ENCODE assay signal across 8 mouse cellular contexts in genomic region chr4:129641756-129642155, GRCm38 (mm10). TPM values are rescaled to one million over a fixed set of nuclear protein-coding genes. Genes with fewer than 3 reads are reported as not detected.
A peak's percentile ranks its signal among the peaks of the same experiment; 100 is the strongest.
DNase-seq lines count a peak whose midpoint lies in the region; ATAC-seq lines count a peak whose summit lies in the region.

No protein-coding gene starts in this region.

- WGBS in midbrain, embryonic 10.5 days = 64% methylated on average over 5 of the region's 5 CpGs
- 58% methylated on average over 5 of the region's 5 CpGs for whole genome bisulfite sequencing in midbrain, embryonic 15.5 days
- WGBS in intestine, embryonic 16.5 days = 46% methylated on average over 5 of the region's 5 CpGs
- 46% methylated on average over 5 of the region's 5 CpGs for WGBS in neural tube, embryonic 14.5 days

- ATAC-seq in midbrain, embryonic 15.5 days (replicated peaks) = no peak
- ATAC-seq in intestine, embryonic 16.5 days = no peak
- ATAC-seq in neural tube, embryonic 14.5 days (ENCODE audit: low read depth) = no peak

- H3K27me3 ChIP-seq in midbrain, embryonic 10.5 days (ENCODE audit: low read depth, poor library complexity, severe bottlenecking) = no peaks in the 10 kb centered on the region
- H3K27me3 ChIP-seq in midbrain, embryonic 15.5 days (replicated peaks) = no peaks in the 10 kb centered on the region
- H3K27me3 ChIP-seq in intestine, embryonic 16.5 days (replicated peaks; ENCODE audit: control insufficient read depth, insufficient read depth, low read length) = no peaks in the 10 kb centered on the region
- H3K27me3 ChIP-seq in neural tube, embryonic 14.5 days (ENCODE audit: control insufficient read depth, insufficient read depth, low read length) = no peaks in the 10 kb centered on the region

- peak; percentile 66 for DNase-seq in cerebellum, adult 9-10 months
- no peak for DNase-seq in cerebellum, adult 11 months
- DNase-seq in midbrain, embryonic 10.5 days (ENCODE audit: low spot score) = no peak
- DNase-seq in left cerebral cortex, adult 8-10 months (ENCODE audit: low spot score in 2 of 2) = no peak
- DNase-seq in layer of hippocampus, adult 9-10 months (ENCODE audit: low spot score) = no peak

- no peaks in the 10 kb centered on the region for H3K9me3 ChIP-seq in midbrain, embryonic 10.5 days (replicated peaks)
- no peaks in the 10 kb centered on the region for H3K9me3 ChIP-seq in midbrain, embryonic 15.5 days
- no peaks in the 10 kb centered on the region for H3K9me3 ChIP-seq in intestine, embryonic 16.5 days (ENCODE audit: control insufficient read depth, low read length)
- H3K9me3 ChIP-seq in neural tube, embryonic 14.5 days (ENCODE audit: control insufficient read depth, low read length) = no peaks in the 10 kb centered on the region

- H3K27ac ChIP-seq in midbrain, embryonic 10.5 days (replicated peaks) = peak overlapping the region; percentile 93
- no peak overlapping the region for H3K27ac ChIP-seq in midbrain, embryonic 15.5 days
- no peak overlapping the region for H3K27ac ChIP-seq in intestine, embryonic 16.5 days (ENCODE audit: low read length)
- no peak overlapping the region for H3K27ac ChIP-seq in neural tube, embryonic 14.5 days (ENCODE audit: low read depth, low read length)

- H3K36me3 ChIP-seq in midbrain, embryonic 10.5 days = peaks cover 59% of the 10 kb centered on the region
- H3K36me3 ChIP-seq in midbrain, embryonic 15.5 days (replicated peaks) = peaks cover 16% of the 10 kb centered on the region; the same call in 1 of the 2 replicates
- peaks cover 12% of the 10 kb centered on the region; the same call in 1 of the 2 replicates for H3K36me3 ChIP-seq in intestine, embryonic 16.5 days (ENCODE audit: control insufficient read depth, insufficient read depth, low read length)
- H3K36me3 ChIP-seq in neural tube, embryonic 14.5 days (ENCODE audit: control insufficient read depth, insufficient read depth, low read length) = peaks cover 26% of the 10 kb centered on the region

- H3K4me2 ChIP-seq in midbrain, embryonic 15.5 days = no peak overlapping the region
- peak overlapping the region; percentile 10; the same call in 1 of the 2 replicates for H3K4me2 ChIP-seq in intestine, embryonic 16.5 days (ENCODE audit: low read depth, low read length)
- H3K4me2 ChIP-seq in neural tube, embryonic 14.5 days (ENCODE audit: low read depth, low read length) = peak overlapping the region; percentile 30; the same call in 1 of the 2 replicates

- H3K4me1 ChIP-seq in midbrain, embryonic 10.5 days = peaks cover 28% of the 10 kb centered on the region
- H3K4me1 ChIP-seq in midbrain, embryonic 15.5 days = peaks cover 26% of the 10 kb centered on the region
- peaks cover 13% of the 10 kb centered on the region for H3K4me1 ChIP-seq in intestine, embryonic 16.5 days (ENCODE audit: control insufficient read depth, insufficient read depth, low read length)
- peaks cover 13% of the 10 kb centered on the region for H3K4me1 ChIP-seq in neural tube, embryonic 14.5 days (ENCODE audit: control insufficient read depth, insufficient read depth, low read length)

- no peak overlapping the region for H3K9ac ChIP-seq in midbrain, embryonic 15.5 days
- H3K9ac ChIP-seq in intestine, embryonic 16.5 days (ENCODE audit: low read depth, low read length) = no peak overlapping the region
- H3K9ac ChIP-seq in neural tube, embryonic 14.5 days (replicated peaks; ENCODE audit: low read depth, low read length) = no peak overlapping the region

- H3K4me3 ChIP-seq in midbrain, embryonic 10.5 days = peak overlapping the region; percentile 83
- H3K4me3 ChIP-seq in midbrain, embryonic 15.5 days = no peak overlapping the region
- no peak overlapping the region for H3K4me3 ChIP-seq in intestine, embryonic 16.5 days (ENCODE audit: low read length)
- no peak overlapping the region for H3K4me3 ChIP-seq in neural tube, embryonic 14.5 days (ENCODE audit: low read depth, low read length)

RNA-seq across cellular contexts. Expression of gene Txlna, which starts 0.9 kb away (rescaled TPM):
- 104 and 107 TPM in 2 replicates for polyA plus RNA-seq in midbrain, embryonic 10.5 days (2016; fragmentation: Nextera tagmentation; extraction: Ambion mirVana)
- 52.7 and 59.2 TPM in 2 replicates for polyA plus RNA-seq in midbrain, embryonic 15.5 days (2015; fragmentation: Nextera tagmentation; extraction: Ambion mirVana)
- polyA plus RNA-seq in intestine, embryonic 16.5 days (2015; fragmentation: Nextera tagmentation; extraction: Ambion mirVana) = 54.9 and 55.7 TPM in 2 replicates
- 40.1 and 46.0 TPM in 2 replicates for polyA plus RNA-seq in neural tube, embryonic 14.5 days (2014; fragmentation: Nextera tagmentation; extraction: Ambion mirVana)
- total RNA-seq in left cerebral cortex, adult 8-10 months (2022) = 10 to 100 TPM; 31.6 to 42.4 (median 37.2) TPM

RNA-seq across cellular contexts. Expression of gene Ccdc28b, which starts 18.0 kb away (rescaled TPM):
- 58.6 and 74.5 TPM in 2 replicates for polyA plus RNA-seq in midbrain, embryonic 10.5 days (2016; fragmentation: Nextera tagmentation; extraction: Ambion mirVana)
- polyA plus RNA-seq in midbrain, embryonic 15.5 days (2015; fragmentation: Nextera tagmentation; extraction: Ambion mirVana) = 166 and 173 TPM in 2 replicates
- polyA plus RNA-seq in intestine, embryonic 16.5 days (2015; fragmentation: Nextera tagmentation; extraction: Ambion mirVana) = 42.7 and 44.6 TPM in 2 replicates
- 136 and 141 TPM in 2 replicates for polyA plus RNA-seq in neural tube, embryonic 14.5 days (2014; fragmentation: Nextera tagmentation; extraction: Ambion mirVana)
- total RNA-seq in left cerebral cortex, adult 8-10 months (2022) = 10 to 100 TPM; 46.9 to 51.5 (median 49.4) TPM

RNA-seq across cellular contexts. Expression of gene Iqcc, which starts 22.9 kb away (rescaled TPM):
- polyA plus RNA-seq in midbrain, embryonic 10.5 days (2016; fragmentation: Nextera tagmentation; extraction: Ambion mirVana) = 30.6 and 32.8 TPM in 2 replicates
- 27.0 and 33.0 TPM in 2 replicates for polyA plus RNA-seq in midbrain, embryonic 15.5 days (2015; fragmentation: Nextera tagmentation; extraction: Ambion mirVana)
- 24.3 and 31.2 TPM in 2 replicates for polyA plus RNA-seq in intestine, embryonic 16.5 days (2015; fragmentation: Nextera tagmentation; extraction: Ambion mirVana)
- 28.2 and 33.3 TPM in 2 replicates for polyA plus RNA-seq in neural tube, embryonic 14.5 days (2014; fragmentation: Nextera tagmentation; extraction: Ambion mirVana)
- total RNA-seq in left cerebral cortex, adult 8-10 months (2022) = 10 to 100 TPM; 25.7 to 38.1 (median 32.2) TPM

RNA-seq across cellular contexts. Expression of gene Dcdc2b, which starts 27.7 kb away (rescaled TPM):
- 2.1 and 2.9 TPM in 2 replicates for polyA plus RNA-seq in midbrain, embryonic 10.5 days (2016; fragmentation: Nextera tagmentation; extraction: Ambion mirVana)
- polyA plus RNA-seq in midbrain, embryonic 15.5 days (2015; fragmentation: Nextera tagmentation; extraction: Ambion mirVana) = 4.2 and 4.6 TPM in 2 replicates
- 1.6 and 1.7 TPM in 2 replicates for polyA plus RNA-seq in intestine, embryonic 16.5 days (2015; fragmentation: Nextera tagmentation; extraction: Ambion mirVana)
- 3.9 and 4.7 TPM in 2 replicates for polyA plus RNA-seq in neural tube, embryonic 14.5 days (2014; fragmentation: Nextera tagmentation; extraction: Ambion mirVana)
- 1 to 10 TPM; 2.2 to 4.9 (median 3.9) TPM for total RNA-seq in left cerebral cortex, adult 8-10 months (2022)

RNA-seq across cellular contexts. Expression of gene Kpna6, which starts 30.8 kb away (rescaled TPM):
- 14.7 and 16.0 TPM in 2 replicates for polyA plus RNA-seq in midbrain, embryonic 10.5 days (2016; fragmentation: Nextera tagmentation; extraction: Ambion mirVana)
- 18.9 and 19.5 TPM in 2 replicates for polyA plus RNA-seq in midbrain, embryonic 15.5 days (2015; fragmentation: Nextera tagmentation; extraction: Ambion mirVana)
- 14.4 and 15.2 TPM in 2 replicates for polyA plus RNA-seq in intestine, embryonic 16.5 days (2015; fragmentation: Nextera tagmentation; extraction: Ambion mirVana)
- 17.2 and 19.7 TPM in 2 replicates for polyA plus RNA-seq in neural tube, embryonic 14.5 days (2014; fragmentation: Nextera tagmentation; extraction: Ambion mirVana)
- total RNA-seq in left cerebral cortex, adult 8-10 months (2022) = 10 to 100 TPM; 86.1 to 96.3 (median 94.1) TPM
